Mouse (Mus musculus) liver, embryonic 12.5 days (tissue): ENCODE results near the gene H2-Ke6. TPM values are rescaled to one million over a fixed set of nuclear protein-coding genes. Genes with fewer than 3 reads are reported as not detected.
"Not testable (repeated sequence)": the region's sequence is repeated elsewhere in the genome, so short reads cannot be mapped to it uniquely, and the experiment has no call there.

Experiments used
- ATAC-seq: fragments of 200-750 bp; cut with Nextera tagmentation; 2 replicates; pipeline ENCODE4 v1.8.0; 2017; ENCODE audit warnings: moderate number of reproducible peaks, mild to moderate bottlenecking, moderate library complexity
- H3K27ac ChIP-seq: fragments of 300-500 bp; sonication (generic); 2 replicates; pipeline ENCODE4 v1.5.1; 2016; ENCODE audit warnings: mild to moderate bottlenecking
- H3K27me3 ChIP-seq: fragments of 300-500 bp; sonication (generic); replicated peaks from 2 replicates; pipeline ENCODE4 v1.6.1; 2016; ENCODE audit warnings: mild to moderate bottlenecking, moderate library complexity
- H3K36me3 ChIP-seq: fragments of 300-500 bp; sonication (generic); 2 replicates; pipeline ENCODE4 v1.6.1; 2016; ENCODE audit warnings: mild to moderate bottlenecking, moderate library complexity
- H3K4me1 ChIP-seq: fragments of 300-500 bp; sonication (generic); 2 replicates; pipeline ENCODE4 v1.6.1; 2016
- H3K4me2 ChIP-seq: fragments of 300-500 bp; sonication (generic); 2 replicates; pipeline ENCODE4 v1.6.1; 2016; ENCODE audit warnings: mild to moderate bottlenecking, moderate library complexity
- H3K4me3 ChIP-seq: fragments of 300-500 bp; sonication (generic); 2 replicates; pipeline ENCODE4 v1.5.1; 2016; ENCODE audit warnings: mild to moderate bottlenecking, moderate library complexity
- H3K9ac ChIP-seq: fragments of 300-500 bp; sonication (generic); 2 replicates; pipeline ENCODE4 v1.6.1; 2016; ENCODE audit warnings: mild to moderate bottlenecking, moderate library complexity
- H3K9me3 ChIP-seq: fragments of 300-500 bp; sonication (generic); replicated peaks from 2 replicates; pipeline ENCODE4 v1.6.1; 2016; ENCODE audit warnings: mild to moderate bottlenecking, moderate library complexity
- WGBS: fragments of 180-500 bp; shearing (Covaris S2); methylation state at CpG from one replicate; pipeline ENCODE4 v1.1.7; 2016; ENCODE audit not compliant: insufficient replicate concordance; 5-methylcytosine and 5-hydroxymethylcytosine counted together
- microRNA counts: library from miRNA; unstranded; fragments of <30 nt; microRNA quantifications from one replicate; lab custom pipeline; 2017
- microRNA-seq: library from miRNA; unstranded; fragments of <30 nt; microRNA quantifications from one replicate; pipeline ENCODE4, GENCODE M21; 2017
- polyA plus RNA-seq: library from polyadenylated mRNA; unstranded; fragments of >200 nt; fragmentation: Nextera tagmentation; extraction: Ambion mirVana; gene quantifications from 2 replicates; pipeline ENCODE4 v1.2.1, GENCODE M21; 2016

Gene H2-Ke6
- polyA plus RNA-seq, 1 experiment from 2014 or later, result 33.2 TPM

DNA sequence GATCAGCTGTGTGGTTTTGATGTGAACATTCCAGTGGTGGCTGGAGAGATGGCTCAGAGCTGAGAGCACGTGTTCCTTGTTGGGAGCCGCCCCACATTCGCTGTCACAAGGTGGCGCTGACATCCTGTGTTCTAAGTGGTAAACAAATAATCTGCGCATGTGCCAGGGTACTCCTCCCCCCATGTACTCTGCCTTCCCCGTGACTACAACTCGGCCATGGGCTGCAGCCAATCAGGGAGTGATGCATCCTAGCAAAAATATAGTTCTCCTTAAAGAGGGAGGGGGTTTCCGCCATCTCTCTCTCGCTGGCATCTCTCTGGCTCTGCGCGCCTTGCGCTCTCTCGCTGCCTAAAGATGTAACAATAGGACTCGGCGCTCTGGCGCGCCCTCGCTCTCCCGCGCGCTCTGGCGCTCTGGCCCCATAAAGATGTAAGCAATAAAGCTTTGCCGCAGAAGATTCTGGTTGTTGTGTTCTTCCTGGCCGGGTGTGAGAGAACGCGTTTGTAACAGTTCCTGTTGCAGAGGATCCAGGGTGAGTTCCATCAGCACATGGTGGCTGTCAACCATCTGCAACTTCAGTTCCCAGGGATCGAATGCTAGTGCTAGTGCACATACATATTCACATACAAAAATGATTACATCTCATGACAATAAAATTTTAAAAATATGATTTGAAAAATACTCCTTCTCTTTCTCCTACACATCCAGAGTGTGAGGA, 46.5 kb downstream of the H2-Ke6 start:
- peak overlapping the region; percentile 78 for H3K4me2 ChIP-seq
- WGBS, result 1% methylated on average over 27 of the region's 27 CpGs
- peak; percentile 82 for ATAC-seq
- H3K27me3 ChIP-seq, result peaks cover 42% of the 10 kb centered on the region
- peak overlapping the region; percentile 79 for H3K27ac ChIP-seq
- peaks cover 42% of the 10 kb centered on the region for H3K4me1 ChIP-seq
- H3K36me3 ChIP-seq, H3K9me3 ChIP-seq: not testable (repeated sequence)
- H3K4me3 ChIP-seq, result peak overlapping the region; percentile 63
- H3K9ac ChIP-seq, result peak overlapping the region; percentile 64

DNA sequence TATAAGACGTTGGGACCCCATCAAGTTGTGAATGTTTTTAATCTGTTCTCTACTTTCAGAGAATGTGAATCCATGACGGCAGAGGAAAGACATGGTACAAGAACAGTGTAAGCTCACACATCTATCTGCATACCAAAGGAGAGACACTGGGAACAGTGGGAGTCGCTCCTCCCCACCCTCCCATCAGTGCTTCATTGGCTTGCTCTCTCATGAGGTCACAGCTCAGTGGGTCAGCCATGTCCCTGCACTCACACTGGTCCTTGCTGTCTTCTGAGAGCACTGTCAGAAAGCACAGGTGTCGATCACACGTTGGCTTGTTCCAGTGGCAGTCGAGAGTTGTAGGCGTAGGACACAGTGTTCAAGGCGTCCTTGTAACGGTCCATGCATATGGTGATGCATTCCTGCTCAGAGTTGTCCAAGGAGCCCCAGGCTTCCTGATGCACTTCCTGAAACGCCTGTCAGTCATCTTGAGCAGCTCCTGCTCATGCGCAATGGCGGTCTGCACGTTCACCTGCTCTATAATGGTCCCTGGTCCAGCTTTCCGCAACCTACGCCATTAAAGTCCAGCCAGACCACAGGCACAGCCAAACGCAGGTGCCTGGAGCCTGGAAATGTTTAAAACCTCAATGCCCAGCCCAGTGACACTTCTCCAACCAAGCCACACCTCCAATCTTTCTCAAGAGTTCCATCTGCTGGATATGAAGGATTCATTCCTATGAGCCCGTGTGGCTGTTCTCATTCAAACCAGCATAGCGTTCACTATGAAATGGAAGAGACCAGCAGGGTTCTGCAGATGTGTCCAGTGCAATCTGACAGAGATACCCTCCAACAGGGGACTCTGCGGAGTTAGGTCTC, 47.5 kb downstream of the H2-Ke6 start:
- Histone ChIP-seq H3K9me3 (no peaks in the 10 kb centered on the region), H3K9ac (0 out of 2 replicates have a peak overlapping the region, but pooled peaks have one; percentile 30), H3K4me1 (peaks cover 42% of the 10 kb centered on the region), H3K4me3 (no peak overlapping the region), H3K4me2 (peak overlapping the region; percentile 78), H3K27me3 (peaks cover 44% of the 10 kb centered on the region), H3K36me3 (no peaks in the 10 kb centered on the region), H3K27ac (0 out of 2 replicates have a peak overlapping the region, but pooled peaks have one; percentile 48)
- WGBS, result 69% methylated on average over 19 of the region's 19 CpGs
- no peak for ATAC-seq

DNA sequence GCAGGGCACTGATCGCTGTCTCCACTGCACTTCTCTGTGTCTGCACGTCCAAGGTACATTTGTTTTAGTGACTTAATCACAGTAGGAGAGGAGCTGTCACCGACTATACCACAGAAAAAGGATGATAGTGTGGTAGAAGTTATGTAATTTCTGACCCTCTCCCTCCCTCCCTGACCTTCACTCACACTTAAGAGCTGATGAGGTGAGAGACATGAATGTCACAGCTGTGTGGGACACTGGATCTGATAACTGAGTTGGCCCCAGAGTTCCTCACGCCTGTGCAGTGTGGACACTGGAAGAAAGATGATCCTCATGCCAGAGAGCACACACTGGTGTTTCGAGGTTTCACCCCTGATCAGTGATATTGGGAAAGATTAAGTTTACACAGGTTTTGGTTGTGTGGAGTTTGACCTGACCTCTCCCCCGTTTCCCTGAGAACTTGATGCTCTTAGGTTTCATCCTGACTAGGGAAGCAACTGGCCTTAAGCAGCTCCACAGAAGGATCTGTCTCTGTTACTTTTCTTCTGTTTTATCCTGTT, 48.3 kb downstream of the H2-Ke6 start:
- H3K36me3 ChIP-seq, result no peaks in the 10 kb centered on the region
- peaks cover 42% of the 10 kb centered on the region for H3K4me1 ChIP-seq
- WGBS, result 53% methylated on average over 6 of the region's 6 CpGs
- H3K4me3 ChIP-seq, result no peak overlapping the region
- peak overlapping the region; percentile 67; the same call in 1 of the 2 replicates for H3K27ac ChIP-seq
- peaks cover 44% of the 10 kb centered on the region for H3K27me3 ChIP-seq
- no peak overlapping the region for H3K9ac ChIP-seq
- no peak for ATAC-seq
- 0 out of 2 replicates have a peak overlapping the region, but pooled peaks have one; percentile 89 for H3K4me2 ChIP-seq
- no peaks in the 10 kb centered on the region for H3K9me3 ChIP-seq

DNA sequence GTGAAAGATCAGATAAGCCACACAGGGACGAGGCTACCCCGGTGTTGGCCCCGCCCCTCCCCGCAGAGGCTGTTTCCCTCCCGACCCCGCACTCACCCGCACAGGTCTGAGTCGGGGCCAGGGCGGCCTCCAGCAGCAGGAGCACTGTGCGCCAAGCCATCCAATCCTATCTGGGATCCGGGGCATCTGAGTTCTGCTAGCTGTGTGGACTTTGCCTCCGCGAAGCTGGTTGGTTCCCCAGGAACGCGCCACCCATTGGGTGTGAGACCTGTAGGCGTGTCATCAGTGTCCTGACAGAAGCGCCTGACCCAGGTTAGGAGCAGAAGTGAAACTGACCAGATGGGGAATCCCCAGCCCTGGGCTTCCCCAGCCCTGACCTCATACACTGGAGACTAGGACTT, 49.2 kb downstream of the H2-Ke6 start:
- peak overlapping the region; percentile 62 for H3K9ac ChIP-seq
- H3K9me3 ChIP-seq, result no peaks in the 10 kb centered on the region
- H3K4me3 ChIP-seq, result peak overlapping the region; percentile 59
- peak overlapping the region; percentile 89 for H3K4me2 ChIP-seq
- ATAC-seq, result peak; percentile 79
- H3K27ac ChIP-seq, result peak overlapping the region; percentile 67
- H3K27me3 ChIP-seq, result peaks cover 47% of the 10 kb centered on the region
- no peaks in the 10 kb centered on the region for H3K36me3 ChIP-seq
- peaks cover 45% of the 10 kb centered on the region for H3K4me1 ChIP-seq
- under 1% methylated on average over 17 of the region's 17 CpGs for WGBS

DNA sequence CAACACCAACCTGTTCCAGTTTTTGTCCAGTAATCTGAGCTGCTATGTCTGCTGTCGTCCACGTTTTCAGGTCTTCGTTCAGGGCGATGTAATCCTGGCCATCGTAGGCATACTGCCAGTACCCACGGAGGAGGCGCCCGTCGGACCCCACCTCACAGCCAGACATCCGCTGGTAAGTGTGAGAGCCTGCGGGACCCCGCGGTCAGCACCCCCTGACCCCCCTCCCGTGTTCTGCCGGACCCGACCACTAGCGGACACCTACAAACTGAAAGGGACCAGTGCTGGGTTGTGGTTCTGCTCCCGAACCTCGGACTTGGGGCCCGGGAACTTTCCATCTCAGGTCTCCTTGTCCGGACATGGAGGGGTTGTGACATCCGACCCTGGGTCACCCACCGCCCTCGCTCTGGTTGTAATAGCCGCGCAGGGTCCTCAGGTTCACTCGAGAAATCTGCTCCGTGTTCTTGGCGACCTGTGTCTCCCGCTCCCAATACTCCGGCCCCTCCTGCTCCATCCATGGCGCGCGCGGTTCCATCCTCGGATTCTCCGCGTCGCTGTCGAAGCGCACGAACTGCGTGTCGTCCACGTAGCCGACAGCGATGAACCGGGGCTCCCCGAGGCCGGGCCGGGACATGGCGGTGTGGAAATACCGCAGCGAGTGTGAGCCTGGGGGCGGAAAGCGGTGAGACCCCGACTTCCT, 49.9 kb downstream of the H2-Ke6 start:
- peak overlapping the region; percentile 59 for H3K4me3 ChIP-seq
- ATAC-seq, result no peak; the same call in 1 of the 2 replicates
- no peaks in the 10 kb centered on the region for H3K9me3 ChIP-seq
- H3K36me3 ChIP-seq, result no peaks in the 10 kb centered on the region
- H3K4me2 ChIP-seq, result peak overlapping the region; percentile 89
- H3K4me1 ChIP-seq, result peaks cover 47% of the 10 kb centered on the region
- peak overlapping the region; percentile 62 for H3K9ac ChIP-seq
- 2% methylated on average over 57 of the region's 57 CpGs for WGBS
- H3K27ac ChIP-seq, result peak overlapping the region; percentile 67
- H3K27me3 ChIP-seq, result peaks cover 47% of the 10 kb centered on the region

MicroRNAs encoded within 50 kb of the gene (microRNA counts, 519-probe panel; counts per million panel counts)
- microRNA mmu-miR-219 (lab: Ali Mortazavi, UCI), result 582 counts per million, percentile 70 among the panel's probes with 10 or more counts

Small RNA genes lying within 50 kb of the gene (microRNA-seq; reads per million reads assigned to microRNA genes)
- 2.5 reads per million for gene Mir219a-1
- gene Mir219c, result not detected

Other genes with a start within 250 kb of the H2-Ke6 start
- gene Angptl4, start 246.2 kb downstream of the H2-Ke6 start, polyA plus RNA-seq, result 17.3 and 21.0 TPM in 2 replicates
- gene Kank3, start 217.5 kb downstream of the H2-Ke6 start, polyA plus RNA-seq, result 12.6 and 13.2 TPM in 2 replicates
- 689 and 715 TPM in 2 replicates for gene Rps28, start 203.5 kb downstream of the H2-Ke6 start, polyA plus RNA-seq
- gene Ndufa7, start 203.5 kb downstream of the H2-Ke6 start, polyA plus RNA-seq, result 296 and 311 TPM in 2 replicates
- gene Cd320, start 185.0 kb downstream of the H2-Ke6 start, polyA plus RNA-seq, result 22.2 and 24.1 TPM in 2 replicates
- gene Gm7029, start 154.2 kb downstream of the H2-Ke6 start, polyA plus RNA-seq, result not detected in 2 replicates
- gene Kifc1, start 137.4 kb downstream of the H2-Ke6 start, polyA plus RNA-seq, result 4.8 and 6.0 TPM in 2 replicates
- gene Platr17, start 122.9 kb downstream of the H2-Ke6 start, polyA plus RNA-seq, result 0.51 and 0.78 TPM in 2 replicates
- 33.4 and 37.1 TPM in 2 replicates for gene Daxx, start 118.6 kb downstream of the H2-Ke6 start, polyA plus RNA-seq
- 29.4 and 30.1 TPM in 2 replicates for gene Tapbp, start 112.2 kb downstream of the H2-Ke6 start, polyA plus RNA-seq
- 13.6 and 14.8 TPM in 2 replicates for gene Zbtb22, start 112.2 kb downstream of the H2-Ke6 start, polyA plus RNA-seq
- gene Rgl2, start 98.5 kb downstream of the H2-Ke6 start, polyA plus RNA-seq, result 17.3 and 18.4 TPM in 2 replicates
- gene Pfdn6, start 87.7 kb downstream of the H2-Ke6 start, polyA plus RNA-seq, result 164 and 177 TPM in 2 replicates
- gene Wdr46, start 87.4 kb downstream of the H2-Ke6 start, polyA plus RNA-seq, result 49.4 and 52.7 TPM in 2 replicates
- gene B3galt4, start 76.6 kb downstream of the H2-Ke6 start, polyA plus RNA-seq, result 2.1 and 2.6 TPM in 2 replicates
- 41.1 and 43.5 TPM in 2 replicates for gene Vps52, start 72.2 kb downstream of the H2-Ke6 start, polyA plus RNA-seq
- 1,396 and 1,433 TPM in 2 replicates for gene Rps18, start 72.1 kb downstream of the H2-Ke6 start, polyA plus RNA-seq
- 82.1 and 83.5 TPM in 2 replicates for gene H2-K1, start 27.7 kb downstream of the H2-Ke6 start, polyA plus RNA-seq
- gene Ring1, start 3.4 kb downstream of the H2-Ke6 start, polyA plus RNA-seq, result 10.6 and 10.7 TPM in 2 replicates
- 91.7 and 96.0 TPM in 2 replicates for gene Slc39a7, start 3.6 kb upstream of the H2-Ke6 start, polyA plus RNA-seq
- 29.2 and 31.3 TPM in 2 replicates for gene Rxrb, start 3.8 kb upstream of the H2-Ke6 start, polyA plus RNA-seq
- 0.37 and 0.54 TPM in 2 replicates for gene Col11a2, start 11.4 kb upstream of the H2-Ke6 start, polyA plus RNA-seq
- gene H2-Oa, start 64.3 kb upstream of the H2-Ke6 start, polyA plus RNA-seq, result 0.37 and 0.56 TPM in 2 replicates
- 3.1 and 4.3 TPM in 2 replicates for gene H2-DMa, start 91.5 kb upstream of the H2-Ke6 start, polyA plus RNA-seq
- 59.9 and 66.1 TPM in 2 replicates for gene Brd2, start 94.6 kb upstream of the H2-Ke6 start, polyA plus RNA-seq
- 0.30 and 0.35 TPM in 2 replicates for gene H2-DMb2, start 115.2 kb upstream of the H2-Ke6 start, polyA plus RNA-seq
- gene H2-DMb1, start 125.0 kb upstream of the H2-Ke6 start, polyA plus RNA-seq, result 0.21 and 0.45 TPM in 2 replicates
- gene Tap1, start 159.5 kb upstream of the H2-Ke6 start, polyA plus RNA-seq, result 2.3 and 2.6 TPM in 2 replicates
- 4.5 and 5.0 TPM in 2 replicates for gene Psmb9, start 159.7 kb upstream of the H2-Ke6 start, polyA plus RNA-seq
- gene Psmb8, start 169.7 kb upstream of the H2-Ke6 start, polyA plus RNA-seq, result 12.5 and 13.5 TPM in 2 replicates
- 5.6 and 6.9 TPM in 2 replicates for gene Tap2, start 175.5 kb upstream of the H2-Ke6 start, polyA plus RNA-seq
- gene H2-Ob, start 210.8 kb upstream of the H2-Ke6 start, polyA plus RNA-seq, result 0.05 and 0.19 TPM in 2 replicates
- gene H2-Ab1, start 229.6 kb upstream of the H2-Ke6 start, polyA plus RNA-seq, result 2.9 and 3.1 TPM in 2 replicates